Mouse (Mus musculus) midbrain, embryonic 10.5 days (tissue): ENCODE data around the gene Cep295nl. TPM values are rescaled to one million over a fixed set of nuclear protein-coding genes. Genes with fewer than 3 reads are reported as not detected.

Experiments used
- polyA plus RNA-seq: library from polyadenylated mRNA; unstranded; fragments of >200 nt; fragmentation: Nextera tagmentation; extraction: Ambion mirVana; gene quantifications from 2 replicates; pipeline ENCODE4 v1.2.1, GENCODE M21; 2016

The Cep295nl gene
- polyA plus RNA-seq, 1 experiment from 2014 or later, result 0.21 TPM

Other genes with a start within 250 kb of the Cep295nl start
- 0.14 and 0.17 TPM in 2 replicates for gene Dnah17, start 211.9 kb downstream of the Cep295nl start, polyA plus RNA-seq
- gene Cyth1, start 93.9 kb downstream of the Cep295nl start, polyA plus RNA-seq, result 11.3 and 14.9 TPM in 2 replicates
- 20.4 and 23.6 TPM in 2 replicates for gene Usp36, start 52.3 kb downstream of the Cep295nl start, polyA plus RNA-seq
- gene Timp2, start 13.2 kb upstream of the Cep295nl start, polyA plus RNA-seq, result 29.0 and 32.1 TPM in 2 replicates
- gene Lgals3bp, start 59.6 kb upstream of the Cep295nl start, polyA plus RNA-seq, result 0.68 and 1.7 TPM in 2 replicates
- 22.8 and 23.3 TPM in 2 replicates for gene Cant1, start 76.6 kb upstream of the Cep295nl start, polyA plus RNA-seq
- 2.0 and 2.9 TPM in 2 replicates for gene C1qtnf1, start 85.7 kb upstream of the Cep295nl start, polyA plus RNA-seq
- gene Engase, start 134.3 kb upstream of the Cep295nl start, polyA plus RNA-seq, result 7.3 and 8.6 TPM in 2 replicates